Mouse (Mus musculus) urinary bladder, postnatal 36 days (tissue): ENCODE data around the gene Pip5k1b.

Experiments
- DNase-seq, 2 experiments: peaks; one replicate each; pipeline ENCODE4 v3.0.0; 2022; ENCODE audit warnings: low spot score in 2 of 2, mixed read lengths in 1 of 2

Pip5k1b gene

DNA sequence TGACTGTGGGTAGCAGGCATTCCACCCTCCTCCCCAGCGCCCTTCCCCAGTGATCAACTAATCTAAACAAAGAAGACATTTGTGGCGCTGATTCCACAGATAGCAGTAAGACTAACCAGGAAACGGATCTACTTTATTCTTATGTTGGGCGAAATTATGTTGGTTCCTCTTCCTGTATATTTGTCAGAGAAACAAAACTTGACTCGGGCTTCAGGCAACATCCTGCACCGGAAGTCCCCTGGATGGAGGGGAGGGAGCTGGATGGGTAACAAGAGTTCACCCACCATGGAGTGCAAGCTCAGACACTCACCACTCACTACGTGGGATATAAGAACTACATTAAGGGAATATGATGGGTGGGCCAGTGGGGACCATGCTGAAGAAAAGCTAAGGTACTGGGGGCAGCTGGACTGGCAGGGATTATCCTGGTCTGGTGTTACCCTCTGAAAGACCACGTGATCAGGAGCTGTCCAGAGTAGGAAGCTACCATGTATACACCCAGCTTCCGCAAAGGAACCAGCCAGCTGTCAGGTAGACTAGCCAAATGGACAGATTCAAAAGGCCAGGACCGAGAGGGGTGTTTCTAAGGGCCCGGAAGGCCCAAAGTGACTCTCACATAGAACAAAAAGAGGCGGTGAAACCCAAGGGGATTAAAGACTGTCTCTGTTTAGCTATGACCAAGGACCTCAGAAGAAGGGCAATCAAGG, 219.1 kb downstream of the Pip5k1b start:
- DNase-seq, result no peak

DNA sequence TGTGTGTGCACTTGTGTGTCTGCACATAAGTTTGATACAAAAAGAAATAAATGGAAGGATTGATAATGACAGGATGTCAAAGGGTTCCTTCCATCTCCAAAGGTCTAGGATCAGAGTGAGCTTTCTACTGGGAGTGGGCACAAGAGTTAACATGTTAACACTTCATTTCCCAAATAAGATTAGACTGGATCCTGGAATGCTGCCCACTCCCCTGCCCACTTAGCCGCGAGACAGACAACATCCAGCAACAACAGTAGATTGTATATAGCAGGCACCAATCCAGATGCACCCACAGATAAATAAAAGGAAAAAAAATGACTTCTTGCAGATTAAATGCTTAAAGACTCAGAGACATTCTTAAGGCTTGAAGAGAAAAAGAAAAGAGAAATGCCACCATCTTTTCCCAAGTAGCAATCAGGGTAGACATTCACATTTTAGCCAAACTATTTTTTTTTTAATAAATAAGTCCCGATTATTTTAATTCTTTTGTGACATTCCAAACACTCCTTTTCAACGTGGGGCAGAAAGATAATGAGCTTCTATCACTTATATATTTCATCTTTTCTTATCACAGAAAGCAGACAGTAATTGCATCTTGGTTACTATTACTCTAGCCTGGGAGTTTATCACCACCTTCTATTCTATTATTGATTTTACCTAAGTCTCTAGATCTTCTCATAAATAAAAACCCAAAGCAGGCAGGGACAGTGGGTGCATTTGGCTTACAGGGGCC, 219.9 kb downstream of the Pip5k1b start:
- DNase-seq, result no peak

DNA sequence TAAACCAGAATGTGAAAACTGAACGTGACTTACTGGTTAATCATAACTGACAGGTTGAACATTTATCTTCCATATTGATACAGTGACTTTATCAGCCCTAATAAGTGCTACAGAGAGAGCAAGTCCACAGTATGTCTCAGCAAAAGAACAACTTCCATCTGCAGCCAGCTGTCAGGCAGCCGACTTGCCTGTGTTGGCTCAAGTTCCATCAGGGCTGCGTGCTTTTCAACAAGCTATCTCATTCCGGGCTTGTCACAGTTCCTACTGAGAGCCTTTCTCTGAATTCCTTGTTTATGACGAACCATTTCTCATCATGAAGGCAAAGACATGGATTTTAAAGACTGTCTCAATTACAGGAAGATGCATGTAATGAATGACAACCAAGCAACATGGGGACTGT, 222.7 kb downstream of the Pip5k1b start:
- DNase-seq, result no peak

DNA sequence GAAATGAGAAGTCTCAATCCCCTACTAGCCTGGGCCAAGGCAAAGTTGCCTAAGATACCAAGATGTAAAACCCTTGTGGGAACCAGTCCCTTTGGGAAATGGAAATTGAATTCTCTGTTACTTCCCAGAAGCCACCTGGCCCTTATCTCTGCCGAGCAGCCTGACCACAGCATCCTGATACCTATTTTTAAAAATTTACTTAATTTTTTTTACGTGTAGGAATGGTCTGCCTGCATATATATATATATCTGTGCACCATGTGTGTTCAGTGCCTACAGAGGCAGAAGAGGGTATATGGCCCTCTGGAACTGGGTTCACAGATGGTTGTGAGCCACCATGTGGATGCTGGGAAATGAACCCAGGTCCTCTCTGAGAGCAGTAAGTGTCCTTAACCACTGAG, 224.4 kb downstream of the Pip5k1b start:
- no peak for DNase-seq

DNA sequence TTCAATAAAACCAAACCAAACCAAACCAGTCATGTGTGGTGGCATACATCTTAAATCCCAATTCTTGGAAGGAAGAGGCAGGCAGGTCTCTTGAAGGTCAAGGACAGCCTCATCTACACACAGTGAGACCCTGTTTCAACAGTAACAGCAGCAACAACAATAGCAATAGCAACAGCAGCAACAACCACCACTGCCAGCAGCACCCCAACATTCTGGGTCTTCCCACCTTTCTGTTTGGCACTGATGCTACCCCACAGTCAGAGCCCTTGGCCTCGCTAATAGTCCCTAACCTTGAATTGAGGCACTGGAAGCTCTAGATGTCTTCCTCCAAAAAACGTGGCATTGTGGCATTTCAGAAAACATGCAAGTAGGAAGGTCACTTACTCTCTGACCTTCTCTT, 225.3 kb downstream of the Pip5k1b start:
- DNase-seq, result no peak

DNA sequence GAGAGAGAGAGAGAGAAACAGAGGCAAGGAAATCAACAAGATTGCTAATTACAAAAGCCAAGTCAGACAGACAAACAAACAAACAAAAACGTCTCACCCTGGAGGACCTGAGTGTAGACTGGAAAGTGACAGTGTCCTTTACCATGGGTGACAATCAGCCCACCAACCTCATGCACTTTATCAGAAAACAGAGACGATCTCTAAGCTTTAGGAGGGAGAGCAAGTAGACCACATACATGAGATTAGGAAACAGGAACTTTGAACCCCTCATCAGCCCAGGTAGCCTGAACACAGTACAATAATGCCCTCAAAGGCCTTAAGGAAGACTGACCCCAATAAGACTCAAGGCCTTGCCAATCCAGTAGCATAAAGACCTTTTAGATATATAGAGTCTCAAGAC, 227.8 kb downstream of the Pip5k1b start:
- DNase-seq, result no peak

DNA sequence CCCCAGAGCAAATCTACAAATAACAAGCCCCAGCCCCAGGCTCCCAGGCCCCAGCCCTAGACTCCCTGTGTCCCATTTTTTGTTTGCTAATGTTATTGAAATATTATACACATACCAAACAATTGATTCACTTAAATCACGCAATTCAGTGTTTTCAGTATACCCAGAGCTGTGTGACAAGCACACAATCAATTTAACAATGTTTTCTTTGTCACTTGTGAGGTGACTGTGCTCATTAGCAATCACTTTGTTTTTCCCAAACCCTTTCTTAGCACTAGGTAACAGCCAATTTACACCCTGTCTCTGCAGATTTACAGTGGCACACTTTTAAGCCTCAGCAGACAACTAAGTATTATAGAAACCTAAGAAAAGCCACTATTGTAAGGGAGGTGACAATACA, 228.7 kb downstream of the Pip5k1b start:
- DNase-seq, result no peak

DNA sequence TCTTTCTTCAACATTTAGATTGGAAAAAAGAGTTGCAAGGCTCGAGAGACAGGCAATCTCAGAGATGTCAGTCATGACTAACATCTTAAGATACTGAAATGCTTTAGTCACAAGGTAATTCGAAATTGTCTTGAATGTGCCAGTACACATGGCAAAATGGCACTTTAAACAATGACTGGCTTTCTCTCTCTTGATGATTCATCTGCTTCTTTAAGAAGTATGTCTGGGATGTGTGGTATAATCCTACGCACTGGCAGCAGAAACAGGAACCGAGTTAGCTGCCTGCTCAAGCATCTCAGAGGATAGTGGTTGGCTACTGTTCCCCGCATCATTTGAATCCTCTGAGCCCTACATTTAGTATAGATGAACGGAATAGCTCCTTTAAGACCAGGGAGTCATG, 230.0 kb downstream of the Pip5k1b start:
- DNase-seq, result no peak

DNA sequence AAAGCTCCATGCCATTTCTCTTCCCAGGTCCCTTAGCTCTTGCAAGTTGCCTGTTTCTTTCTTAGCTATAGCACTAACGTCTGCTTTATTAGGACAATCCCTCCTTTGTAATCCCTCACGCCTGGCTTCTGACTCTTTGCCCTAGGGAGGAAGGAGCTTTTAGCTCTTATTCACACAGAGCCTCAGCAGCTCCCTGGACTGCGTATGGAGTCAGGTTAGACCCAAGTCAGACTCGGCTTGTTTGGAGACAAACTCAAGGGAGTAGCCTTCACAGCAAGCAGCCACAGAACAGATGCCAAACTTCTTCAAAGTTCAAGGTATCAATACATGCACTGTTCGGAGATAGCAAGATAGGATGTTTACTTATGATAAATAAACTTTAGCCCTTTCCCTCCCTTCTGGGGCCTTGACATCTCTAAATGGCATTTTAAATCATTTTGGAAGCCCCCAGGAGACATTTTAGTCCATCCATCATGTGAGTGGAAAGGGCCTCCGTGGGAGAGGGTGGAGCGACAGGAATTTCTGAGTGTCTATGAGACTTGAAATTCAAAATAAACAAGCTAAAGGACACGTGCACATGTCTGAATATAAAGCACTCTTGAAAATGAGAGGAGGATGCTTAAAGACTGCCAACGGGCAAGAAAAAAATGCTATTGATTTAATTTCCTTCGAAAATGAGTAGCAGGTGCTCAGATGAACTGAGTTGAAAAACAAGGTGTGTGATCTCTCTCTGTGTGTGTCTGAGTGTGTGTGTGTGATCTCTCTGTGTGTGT, 231.6 kb downstream of the Pip5k1b start:
- DNase-seq, result no peak

DNA sequence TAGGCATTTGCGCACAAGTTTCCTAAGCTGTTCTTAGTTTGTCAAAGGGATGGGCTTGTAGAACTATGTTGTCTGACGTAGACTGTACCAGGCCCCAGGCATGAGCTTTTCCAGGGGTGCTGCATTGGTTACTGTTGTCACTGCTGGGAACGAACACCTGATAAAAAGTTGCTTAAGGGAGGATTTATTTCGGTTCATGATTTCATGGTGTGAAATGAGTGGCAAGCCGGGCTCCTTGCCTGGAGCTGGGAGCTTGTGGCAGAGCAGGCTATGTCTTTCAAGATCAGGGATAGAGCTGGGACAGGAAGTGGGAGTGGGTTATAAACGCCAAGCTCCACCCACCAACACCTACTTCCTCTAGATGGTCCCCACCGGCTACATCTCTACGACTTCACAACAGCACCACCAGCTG, 233.8 kb downstream of the Pip5k1b start:
- DNase-seq, result no peak

DNA sequence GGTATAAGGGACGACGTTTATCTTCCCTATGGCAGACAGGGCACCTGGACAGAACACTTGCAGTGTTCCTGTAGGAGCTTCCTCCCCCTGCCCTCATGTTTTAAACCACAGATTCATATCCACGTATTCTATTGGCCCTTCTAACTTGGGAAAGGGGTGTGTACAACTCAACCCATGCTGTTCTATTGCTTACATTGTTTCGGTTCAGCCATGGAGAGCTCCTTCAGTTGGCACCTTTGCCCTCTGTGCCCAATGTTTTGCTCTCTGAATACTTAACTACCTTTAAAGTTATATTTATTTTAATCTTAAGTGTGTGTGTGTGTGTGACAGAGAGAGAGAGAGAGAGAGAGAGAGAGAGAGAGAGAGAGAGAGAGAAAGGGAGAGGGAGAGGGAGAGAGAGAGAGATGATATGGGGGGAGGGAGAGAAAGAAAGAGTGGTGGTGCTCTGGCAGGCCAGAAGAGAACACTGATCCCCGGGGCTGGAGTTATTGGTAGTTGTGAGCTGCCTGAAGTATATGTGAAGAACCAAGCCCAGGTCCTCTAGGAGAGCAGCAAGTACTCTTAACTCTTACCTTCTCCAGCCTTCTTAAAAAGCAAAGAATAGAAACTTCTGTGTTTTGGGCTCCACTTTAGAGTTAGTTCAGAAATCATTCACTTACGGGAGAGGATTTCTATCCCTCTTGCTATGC, 234.3 kb downstream of the Pip5k1b start:
- no peak for DNase-seq

DNA sequence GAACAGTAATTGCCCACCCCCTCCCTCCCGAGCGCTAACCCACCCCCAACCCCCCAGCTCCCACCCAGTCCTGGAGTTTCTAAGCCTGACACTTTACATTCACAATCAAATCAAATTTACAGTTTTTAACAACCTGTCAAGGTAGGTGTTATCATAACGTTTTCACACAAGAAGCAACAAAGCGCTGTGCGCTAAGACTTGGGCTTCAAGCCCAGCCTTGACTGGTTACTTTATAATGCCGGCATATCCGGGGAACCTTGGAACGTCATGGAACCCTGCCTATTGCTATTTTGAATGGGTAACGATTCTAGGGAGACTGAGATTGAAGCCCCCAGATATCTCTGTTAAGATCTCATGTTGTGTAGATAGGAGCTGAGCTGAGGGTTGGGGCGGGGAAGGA, 237.5 kb downstream of the Pip5k1b start:
- no peak for DNase-seq

DNA sequence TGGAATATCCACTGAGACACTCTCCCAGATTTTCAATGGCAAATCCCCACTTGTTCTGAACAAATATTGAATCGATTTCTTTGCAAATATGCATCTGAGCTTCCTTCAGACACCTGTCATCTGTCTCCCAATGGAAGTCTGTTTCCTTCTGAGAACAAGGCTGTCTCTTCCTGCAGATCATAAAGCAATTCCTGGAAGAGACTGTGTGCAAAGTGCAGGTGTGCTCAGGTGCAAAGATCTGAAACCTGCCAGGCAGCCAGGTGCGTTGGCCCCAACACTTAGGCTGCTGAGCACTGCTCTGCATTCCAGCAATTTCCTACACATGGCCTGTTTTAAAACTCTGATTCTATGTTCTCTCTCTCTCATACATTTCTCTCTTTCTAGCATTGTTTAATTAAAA, 237.9 kb downstream of the Pip5k1b start:
- no peak for DNase-seq

DNA sequence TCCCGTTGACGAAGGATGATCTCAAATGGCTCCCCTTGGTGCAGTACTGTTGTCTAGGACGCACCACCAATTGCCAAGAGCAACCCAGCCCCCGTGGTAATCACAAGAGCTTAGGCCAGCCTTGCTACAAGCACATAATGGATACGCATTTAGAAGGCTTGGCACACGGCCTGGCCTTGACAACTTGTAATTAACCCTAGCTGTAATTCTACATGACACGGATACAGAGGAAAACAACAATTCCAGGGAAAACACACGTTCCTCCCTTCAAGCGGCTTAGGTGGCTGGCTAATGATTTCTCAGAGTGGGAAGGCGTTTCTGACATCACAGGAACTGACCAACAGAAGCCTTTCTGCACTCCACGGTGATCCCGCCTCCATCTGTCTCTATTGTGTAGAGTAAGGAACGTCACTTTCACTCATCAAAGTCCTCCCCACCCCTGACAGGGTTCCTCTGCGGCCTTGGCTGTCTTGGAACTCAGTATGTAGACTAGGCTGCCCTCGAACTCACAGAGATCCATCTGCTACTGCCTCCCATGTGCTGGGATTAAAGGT, 238.6 kb downstream of the Pip5k1b start:
- DNase-seq, result no peak

DNA sequence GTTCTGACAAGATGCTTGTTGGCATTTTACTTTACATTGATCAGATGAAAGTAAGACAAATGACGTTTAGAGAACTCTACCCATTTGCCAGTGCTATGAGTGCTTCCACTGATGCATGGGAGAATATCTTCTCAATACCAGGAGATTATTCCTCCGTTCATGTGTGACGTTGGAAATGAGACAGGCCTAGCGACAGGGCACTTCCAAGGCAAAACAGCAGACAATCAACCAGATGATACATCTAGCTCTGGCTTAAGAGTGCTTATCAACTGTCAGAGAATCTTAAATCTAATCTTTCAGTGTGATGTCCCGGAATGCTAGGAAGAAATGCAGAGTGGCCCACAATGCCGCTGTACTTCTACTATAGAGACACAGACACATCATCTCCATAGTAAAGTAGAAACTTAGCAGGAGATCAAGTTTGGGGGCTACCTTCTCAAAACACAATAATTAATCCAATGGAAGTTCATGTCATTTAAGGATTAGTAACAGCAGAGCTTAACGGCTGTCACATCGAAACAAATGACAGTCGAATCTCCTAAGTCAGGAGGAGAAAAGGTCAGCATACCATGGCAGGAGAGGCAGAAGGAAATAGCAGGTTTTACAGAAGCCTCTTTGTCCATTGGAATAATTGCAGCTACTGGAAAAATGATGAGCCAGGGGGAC, 239.5 kb downstream of the Pip5k1b start:
- no peak for DNase-seq

DNA sequence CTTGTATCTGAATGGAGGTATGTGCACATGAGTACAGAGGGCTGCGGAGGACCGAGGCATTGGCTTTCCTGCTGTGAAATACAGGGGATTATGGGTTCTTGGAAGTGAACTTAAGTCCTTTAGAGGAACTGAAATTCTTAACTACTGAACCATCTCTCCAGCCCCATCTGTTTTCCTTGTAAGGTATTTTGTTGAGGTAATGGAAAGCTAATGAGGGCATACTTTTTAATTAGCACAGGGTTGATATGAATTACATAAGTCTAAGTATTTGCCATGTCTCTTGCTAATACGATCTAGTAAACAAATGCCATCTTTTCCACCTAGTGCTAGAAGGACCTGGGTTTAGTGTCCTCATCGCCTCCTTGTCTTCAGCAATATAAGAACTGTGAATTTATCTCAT, 240.4 kb downstream of the Pip5k1b start:
- DNase-seq, result no peak

DNA sequence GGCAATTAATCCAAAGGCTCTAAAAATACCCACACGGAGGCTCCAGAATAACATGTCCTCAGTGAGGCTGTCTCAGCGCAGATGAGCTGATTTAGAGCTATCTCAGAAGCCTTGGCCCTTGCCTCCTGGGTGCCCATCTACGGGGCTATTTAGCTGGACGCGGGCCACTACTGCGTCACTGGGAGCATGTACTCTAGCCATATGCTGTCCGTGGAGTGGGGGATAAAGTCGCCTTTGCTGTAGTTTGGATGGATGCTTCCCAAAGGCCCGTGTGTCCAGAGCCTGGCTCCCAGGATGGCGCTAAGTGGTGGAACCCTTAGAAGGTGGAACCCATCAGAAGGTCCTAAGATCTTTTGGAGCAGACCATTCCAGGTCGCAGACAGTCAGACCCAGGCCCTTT, 241.0 kb downstream of the Pip5k1b start:
- DNase-seq, result no peak

DNA sequence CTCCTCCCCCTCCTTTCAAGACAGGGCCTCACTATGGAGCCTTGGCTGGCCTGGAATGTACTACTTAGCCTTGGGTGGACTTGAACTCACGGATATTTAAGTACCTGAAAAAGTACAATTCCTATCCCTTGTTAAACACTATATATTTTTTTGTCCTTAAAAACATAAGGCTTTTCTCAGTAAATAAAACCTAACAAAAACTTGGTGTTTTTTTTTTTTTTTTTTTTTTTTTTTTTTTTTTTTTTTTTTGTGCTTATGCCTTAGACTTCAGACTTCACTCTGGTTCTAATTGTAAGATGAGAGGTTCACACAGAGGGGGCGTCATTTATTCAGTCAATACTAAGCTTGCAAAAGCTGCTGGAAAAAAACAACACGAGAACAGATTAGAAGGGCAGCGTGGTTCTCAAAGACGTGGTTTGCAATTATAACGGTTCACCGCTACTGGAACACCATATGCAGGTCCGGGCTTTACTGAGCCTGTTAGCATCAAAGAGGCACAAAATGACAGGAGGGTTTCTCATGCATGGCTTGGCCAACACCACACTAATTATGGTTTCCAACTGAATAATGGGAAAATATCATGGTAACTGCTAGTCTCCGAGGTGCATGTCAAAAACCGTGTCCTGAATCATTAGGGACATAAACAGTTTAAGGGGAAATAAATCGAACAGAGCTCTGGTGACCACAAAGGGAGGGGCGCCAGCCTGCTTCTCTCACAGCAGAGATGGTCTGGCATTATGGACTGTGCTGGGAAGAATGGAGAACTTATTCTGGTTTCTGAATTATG, 242.9 kb downstream of the Pip5k1b start:
- no peak for DNase-seq

DNA sequence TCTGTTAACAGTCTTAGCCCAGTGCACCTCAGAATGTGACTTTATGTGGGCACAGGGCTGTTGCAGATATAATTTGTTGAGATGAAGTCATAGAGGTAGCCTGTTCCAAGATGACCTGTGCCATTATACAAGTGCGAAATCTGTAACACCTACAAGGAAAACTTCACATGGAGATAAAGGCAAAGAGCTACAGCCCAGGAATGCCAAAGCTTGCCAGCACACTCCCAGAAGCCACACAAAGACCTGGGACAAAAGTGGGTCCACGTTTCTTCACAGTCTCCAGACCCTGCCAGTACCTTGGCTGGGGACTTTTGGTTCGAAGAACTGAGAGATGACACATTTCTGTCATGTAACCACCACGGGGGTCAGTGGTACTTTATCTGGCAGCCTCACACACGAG, 243.6 kb downstream of the Pip5k1b start:
- DNase-seq, result no peak

DNA sequence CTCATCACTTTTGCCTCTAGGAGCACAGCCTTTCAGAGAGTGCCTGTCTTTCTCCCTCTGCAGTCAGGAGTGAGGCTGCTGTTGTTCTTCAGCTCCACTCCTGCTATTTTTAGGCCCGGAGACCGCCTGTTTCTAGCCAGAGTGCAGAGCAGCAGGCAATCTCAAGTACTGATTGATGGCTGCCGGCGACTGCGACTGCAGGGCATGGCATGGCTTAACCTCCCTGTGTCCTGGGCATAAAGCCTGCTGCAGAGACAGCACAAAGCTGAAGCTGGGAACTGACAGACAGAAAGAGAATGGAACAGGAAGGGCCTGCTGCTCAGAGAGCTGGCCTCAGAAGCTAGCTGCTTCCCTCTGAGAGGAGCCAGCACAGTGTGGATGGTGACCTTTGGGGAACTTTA, 247.4 kb downstream of the Pip5k1b start:
- DNase-seq, result no peak
